Mouse (Mus musculus) gastrocnemius, adult 8-10 months (tissue): ENCODE data around the gene Olfr1221. TPM values are rescaled to one million over a fixed set of nuclear protein-coding genes. Genes with fewer than 3 reads are reported as not detected.
"Not testable (repeated sequence)": the region's sequence is repeated elsewhere in the genome, so short reads cannot be mapped to it uniquely, and the experiment has no call there.

Experiments
- DNase-seq, 2 experiments: peaks; one replicate each; pipeline ENCODE4 v3.0.0; 2022; ENCODE audit warnings: low spot score in 2 of 2
- total RNA-seq, 4 experiments: library from RNA; stranded (reverse); gene quantifications; 2 replicates each; pipeline ENCODE4 v1.2.4; 2022

Olfr1221 gene
- total RNA-seq, result not detected

DNA sequence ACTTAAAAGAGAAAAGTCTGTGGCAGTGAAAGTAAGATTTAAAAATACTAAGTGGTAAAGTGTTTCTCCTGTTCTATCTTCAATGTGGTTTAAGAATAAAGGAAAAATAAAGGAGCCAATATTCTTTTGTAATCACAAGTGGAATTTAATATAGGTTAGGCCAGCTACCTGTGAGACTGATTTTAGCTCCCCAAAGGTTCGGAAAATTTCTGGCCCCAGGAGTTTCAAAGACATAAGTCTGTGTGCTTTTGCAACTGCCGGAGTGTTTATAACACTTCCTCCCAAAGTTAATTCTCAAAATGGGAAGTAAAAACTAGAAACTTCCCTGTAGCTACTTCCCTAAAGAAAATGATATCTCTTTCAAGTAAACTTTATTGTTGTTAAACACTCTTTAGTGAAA is at the start of gene Olfr1221:
Gene Olfr1221 (minus strand): TSS at position 101 of the 400 bp plus-strand sequence.
- no peak for DNase-seq

DNA sequence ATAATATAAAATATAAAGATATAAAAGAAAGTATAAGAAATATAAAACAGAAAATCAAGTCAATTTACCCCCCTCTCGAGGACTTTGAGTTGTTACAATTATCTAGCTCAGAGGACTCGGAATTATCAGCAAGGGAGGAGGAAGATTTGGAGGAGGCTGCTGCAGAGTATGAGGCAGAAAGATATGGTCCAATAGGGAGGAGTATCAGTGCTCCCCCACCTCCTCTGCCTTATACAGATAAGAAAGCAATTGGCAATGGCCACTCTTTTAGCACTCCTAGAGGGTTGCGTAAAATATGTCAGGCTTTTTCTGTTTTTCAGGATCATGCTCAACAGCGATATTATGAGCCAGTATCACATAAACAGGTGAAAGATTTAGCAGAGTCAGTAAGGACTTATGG is 47.6 kb upstream of the Olfr1221 start:
- not testable (repeated sequence) for DNase-seq

DNA sequence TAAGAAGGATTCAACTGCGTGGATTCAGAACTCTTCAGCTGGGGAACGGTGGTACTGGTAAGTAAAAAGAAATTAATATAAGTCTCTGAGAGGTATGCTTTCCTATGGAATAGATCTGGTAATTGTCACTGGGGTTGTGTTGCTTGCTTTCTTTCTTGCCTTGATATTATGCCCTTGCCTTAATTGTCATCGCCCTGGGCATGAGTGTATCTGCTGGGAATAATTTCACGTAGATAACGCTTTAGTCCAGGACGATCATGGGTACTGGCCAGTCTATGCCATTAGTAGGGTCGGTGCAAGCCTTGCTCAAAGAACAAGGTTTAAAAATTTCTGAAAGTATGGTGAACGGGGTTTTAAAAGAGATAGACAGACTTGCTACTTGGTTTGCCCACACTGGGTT is 46.9 kb upstream of the Olfr1221 start, which contains the start of gene Olfr1224-ps1:
Gene Olfr1224-ps1 (minus strand): TSS at position 101 of the 400 bp plus-strand sequence.
- DNase-seq, result not testable (repeated sequence)

DNA sequence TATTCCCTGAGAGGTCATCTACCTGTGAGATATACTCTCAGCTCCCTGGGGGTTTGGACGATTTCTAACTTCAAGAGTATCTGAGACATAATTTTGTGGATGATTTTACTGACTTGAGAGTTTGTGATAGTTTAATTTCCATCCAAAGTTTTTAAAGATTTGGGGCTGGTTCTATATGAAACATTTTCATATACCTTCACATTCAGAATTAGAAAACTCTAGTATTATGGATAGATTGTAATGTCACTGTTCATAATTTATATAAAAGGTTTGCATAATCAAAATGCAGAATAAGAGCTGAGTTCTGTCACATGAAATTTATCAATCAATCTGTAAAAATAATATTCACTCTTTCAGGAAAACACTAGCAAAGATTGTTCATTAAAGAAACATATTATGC is 34.4 kb upstream of the Olfr1221 start, which contains the start of gene Olfr1223:
Gene Olfr1223 (minus strand): TSS at position 101 of the 400 bp plus-strand sequence.
- no peak for DNase-seq

GRCm38 (mm10) chr2:89132954-89133353 is 15.9 kb upstream of the Olfr1221 start, which contains the start of gene Olfr1222:
TSS of gene Olfr1222 (minus strand) at chr2:89133054.
- DNase-seq, result no peak

DNA sequence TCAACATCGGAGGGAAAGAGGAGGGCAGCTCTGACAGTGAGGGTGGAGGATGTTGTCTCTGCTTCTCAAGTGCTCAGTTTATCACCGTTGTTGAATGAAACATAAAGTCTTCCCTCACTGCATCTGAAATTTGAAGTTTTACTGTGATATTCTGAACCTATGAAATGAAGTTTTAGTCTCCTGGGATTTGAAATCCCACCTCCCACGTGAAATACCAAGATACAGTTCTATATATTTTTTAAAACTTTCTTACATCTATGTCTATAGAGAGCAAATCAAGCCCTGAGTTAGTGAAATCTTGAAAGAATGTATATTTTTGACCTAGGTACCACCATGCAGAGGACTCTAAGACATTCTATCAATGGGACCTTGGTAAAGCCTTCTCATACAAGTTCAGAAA is 10.3 kb downstream of the Olfr1221 start, which contains the start of gene Olfr1220:
Gene Olfr1220 (minus strand): TSS at position 101 of the 400 bp plus-strand sequence.
- no peak for DNase-seq

GRCm38 (mm10) chr2:89105651-89106050 is 11.4 kb downstream of the Olfr1221 start:
- no peak for DNase-seq

DNA sequence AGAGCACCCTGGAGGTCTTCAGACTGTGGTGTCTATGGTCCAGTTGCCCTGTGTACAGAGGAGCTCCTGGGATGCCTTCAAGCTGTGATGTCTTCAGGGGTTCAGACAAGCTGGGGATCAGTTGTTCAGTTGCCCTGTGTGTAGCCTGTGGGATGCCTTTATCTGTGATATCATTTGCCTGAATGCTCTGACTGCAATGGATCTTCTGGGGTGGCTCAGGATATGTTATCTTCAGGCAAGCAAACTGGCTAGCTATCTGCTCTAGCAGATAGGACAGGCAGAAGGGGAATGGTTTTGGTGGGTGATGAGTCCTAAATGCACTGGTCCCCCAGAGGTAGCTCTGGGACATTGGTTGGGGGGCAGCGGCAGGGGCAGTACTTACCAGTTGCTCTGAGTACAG is 23.2 kb downstream of the Olfr1221 start:
- DNase-seq, result no peak

DNA sequence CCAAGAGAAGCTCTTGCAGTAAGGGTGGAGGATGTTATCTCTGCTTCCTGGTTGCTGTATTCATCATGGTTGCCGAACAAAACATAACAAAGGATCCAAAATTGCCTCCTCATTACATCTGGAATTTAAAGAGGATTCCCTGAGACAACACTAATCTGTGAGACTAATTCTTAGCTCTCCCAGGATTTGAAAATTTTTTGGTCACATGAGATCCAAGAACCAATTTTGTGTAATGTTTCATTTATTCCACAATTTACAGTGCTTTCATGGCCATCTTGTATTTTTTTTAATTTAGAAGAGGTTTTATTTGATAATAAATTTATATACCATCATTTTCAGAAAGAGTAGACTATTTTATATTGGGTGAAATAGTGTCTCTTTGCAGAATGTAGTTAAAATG is 33.7 kb downstream of the Olfr1221 start, which contains the start of gene Olfr1219:
Gene Olfr1219 (minus strand): TSS at position 101 of the 400 bp plus-strand sequence.
- DNase-seq, result no peak

DNA sequence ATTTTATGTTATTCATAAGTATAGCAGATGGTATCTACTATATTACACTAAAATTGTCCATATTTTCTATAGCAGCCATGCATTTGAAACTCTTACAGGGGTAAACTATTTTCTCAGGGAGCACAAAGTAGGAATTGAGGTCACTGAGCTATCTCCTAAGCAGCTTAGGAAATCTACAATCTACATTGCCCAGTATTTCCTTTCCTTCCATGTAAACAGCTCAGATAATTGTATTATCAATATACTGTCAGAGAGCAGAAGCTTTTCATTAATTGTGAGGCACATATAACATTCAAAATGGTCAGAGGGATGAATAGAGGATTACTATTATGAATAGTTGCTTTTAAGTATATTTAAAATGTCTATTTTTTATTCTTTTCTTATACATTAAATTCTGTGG is 35.6 kb downstream of the Olfr1221 start:
- DNase-seq, result no peak

- no peak for DNase-seq
These were observed 56.0 kb downstream of the Olfr1221 start, which contains the start of gene Olfr1218 for GRCm38 (mm10) chr2:89061087-89061486. TSS of gene Olfr1218 (minus strand) at chr2:89061187.

Other genes with a start within 250 kb of the Olfr1221 start
- gene Olfr1208, start 215.0 kb downstream of the Olfr1221 start, total RNA-seq, result not detected
- gene Olfr1209, start 202.1 kb downstream of the Olfr1221 start, total RNA-seq, result not detected
- not detected for gene Olfr1211, start 179.2 kb downstream of the Olfr1221 start, total RNA-seq
- not detected for gene Olfr1212, start 163.3 kb downstream of the Olfr1221 start, total RNA-seq
- gene Gm13762, start 137.0 kb downstream of the Olfr1221 start, total RNA-seq, result not detected
- gene Olfr1214, start 124.6 kb downstream of the Olfr1221 start, total RNA-seq, result not detected
- not detected for gene Olfr1215, start 110.3 kb downstream of the Olfr1221 start, total RNA-seq
- not detected for gene Olfr1216, start 98.9 kb downstream of the Olfr1221 start, total RNA-seq
- gene Olfr1217, start 85.2 kb downstream of the Olfr1221 start, total RNA-seq, result not detected
- gene Olfr1218, start 56.1 kb downstream of the Olfr1221 start, total RNA-seq, result not detected
- gene Olfr1219, start 33.8 kb downstream of the Olfr1221 start, total RNA-seq, result not detected
- not detected for gene Olfr1220, start 10.4 kb downstream of the Olfr1221 start, total RNA-seq
- gene Olfr1222, start 15.8 kb upstream of the Olfr1221 start, total RNA-seq, result not detected
- gene Olfr1223, start 34.3 kb upstream of the Olfr1221 start, total RNA-seq, result not detected
- not detected for gene Olfr1224-ps1, start 46.8 kb upstream of the Olfr1221 start, total RNA-seq
- not detected for gene Olfr1225, start 57.4 kb upstream of the Olfr1221 start, total RNA-seq
- not detected for gene Olfr1226, start 82.8 kb upstream of the Olfr1221 start, total RNA-seq
- not detected for gene Olfr1228, start 136.8 kb upstream of the Olfr1221 start, total RNA-seq
- not detected for gene Olfr1229, start 170.7 kb upstream of the Olfr1221 start, total RNA-seq
- gene Olfr1230, start 180.0 kb upstream of the Olfr1221 start, total RNA-seq, result not detected
- gene Olfr1231, start 189.8 kb upstream of the Olfr1221 start, total RNA-seq, result not detected
- not detected for gene Olfr1232, start 212.4 kb upstream of the Olfr1221 start, total RNA-seq
- gene Olfr1233, start 225.1 kb upstream of the Olfr1221 start, total RNA-seq, result not detected
- gene Olfr1234, start 247.6 kb upstream of the Olfr1221 start, total RNA-seq, result not detected